Mouse (Mus musculus) megakaryocyte, embryonic 14.5 days (primary cell): ENCODE measurements at regions not wholly inside any gene's neighbourhood (a gene's known extent, or its start where the extent isn't known, plus 50 kb on each side); places are given as distances from the start of the nearest gene placed in this dataset.

ENCODE experiments used
- FLI1 ChIP-seq: IDR thresholded peaks from 2 replicates; pipeline ENCODE4 v1.6.1; 2012; ENCODE audit warnings: low read length, inconsistent platforms, mixed read lengths
- GATA1 ChIP-seq: IDR thresholded peaks from 3 replicates; pipeline ENCODE4 v1.6.1; 2012; ENCODE audit warnings: mixed read lengths, low read length, inconsistent platforms, borderline replicate concordance

GRCm38 (mm10) chr8:11077138-11077537 is 68.9 kb upstream of the Irs2 start:
- TF ChIP-seq GATA1 (no peak), FLI1 (no peak)
